Mouse (Mus musculus): Measurements from ENCODE around the gene Rasgef1a. TPM values are rescaled to one million over a fixed set of nuclear protein-coding genes. Genes with fewer than 3 reads are reported as not detected.
A peak's percentile ranks its signal among the peaks of the same experiment; 100 is the strongest.

Gene Rasgef1a
- total RNA-seq, 2 experiments from 2014 or later: 235 to 240 TPM

GRCm38 (mm10) chr6:118022898-118023635, 11.8 kb downstream of the Rasgef1a start:
- peak in 1 of 2 experiments; percentile 63 for DNase-seq (ENCODE audit: low spot score in 2 of 2)

- DNase-seq (ENCODE audit: low spot score in 2 of 2): no peak
Observed at GRCm38 (mm10) chr6:118027036-118027435, 15.8 kb downstream of the Rasgef1a start.

- no peak for DNase-seq (ENCODE audit: low spot score in 2 of 2)
Observed at GRCm38 (mm10) chr6:118031467-118031866, 20.2 kb downstream of the Rasgef1a start.

GRCm38 (mm10) chr6:118035639-118036038, 24.4 kb downstream of the Rasgef1a start:
- DNase-seq (ENCODE audit: low spot score in 2 of 2): no peak

- DNase-seq (ENCODE audit: low spot score in 2 of 2): no peak
Observed at GRCm38 (mm10) chr6:118036118-118036805, 25.0 kb downstream of the Rasgef1a start.

GRCm38 (mm10) chr6:118036866-118037265, 25.6 kb downstream of the Rasgef1a start:
- no peak for DNase-seq (ENCODE audit: low spot score in 2 of 2)

GRCm38 (mm10) chr6:118045180-118045579, 33.9 kb downstream of the Rasgef1a start:
- DNase-seq (ENCODE audit: low spot score in 2 of 2): no peak

GRCm38 (mm10) chr6:118045892-118046291, 34.7 kb downstream of the Rasgef1a start:
- no peak for DNase-seq (ENCODE audit: low spot score in 2 of 2)

- no peak for DNase-seq (ENCODE audit: low spot score in 2 of 2)
Observed at GRCm38 (mm10) chr6:118046511-118046910, 35.3 kb downstream of the Rasgef1a start.

- DNase-seq (ENCODE audit: low spot score in 2 of 2): no peak
Observed at GRCm38 (mm10) chr6:118046924-118047323, 35.7 kb downstream of the Rasgef1a start.

GRCm38 (mm10) chr6:118047811-118048505, 36.7 kb downstream of the Rasgef1a start:
- no peak for DNase-seq (ENCODE audit: low spot score in 2 of 2)

- DNase-seq (ENCODE audit: low spot score in 2 of 2): no peak
Observed at GRCm38 (mm10) chr6:118049776-118050175, 38.5 kb downstream of the Rasgef1a start.

GRCm38 (mm10) chr6:118051474-118051873, 40.2 kb downstream of the Rasgef1a start:
- DNase-seq (ENCODE audit: low spot score in 2 of 2): no peak

GRCm38 (mm10) chr6:118055209-118055608, 44.0 kb downstream of the Rasgef1a start:
- DNase-seq (ENCODE audit: low spot score in 2 of 2): peak in 1 of 2 experiments; percentile 68

- no peak for DNase-seq (ENCODE audit: low spot score in 2 of 2)
Observed at GRCm38 (mm10) chr6:118061266-118061665, 50.0 kb downstream of the Rasgef1a start.

- no peak for DNase-seq (ENCODE audit: low spot score in 2 of 2)
Observed at GRCm38 (mm10) chr6:118063266-118063665, 52.0 kb downstream of the Rasgef1a start.

- peak in 1 of 2 experiments; percentile 64 for DNase-seq (ENCODE audit: low spot score in 2 of 2)
Observed at GRCm38 (mm10) chr6:118064968-118065530, 53.8 kb downstream of the Rasgef1a start.

GRCm38 (mm10) chr6:118065837-118066198, 54.6 kb downstream of the Rasgef1a start:
- DNase-seq (ENCODE audit: low spot score in 2 of 2): no peak

GRCm38 (mm10) chr6:118066199-118067081, 55.2 kb downstream of the Rasgef1a start:
- peak in 1 of 2 experiments; percentile 67 for DNase-seq (ENCODE audit: low spot score in 2 of 2)

GRCm38 (mm10) chr6:118067720-118068119, 56.5 kb downstream of the Rasgef1a start:
- no peak for DNase-seq (ENCODE audit: low spot score in 2 of 2)

All from layer of hippocampus, adult 18-20 months (tissue).